9 mouse cellular contexts compared by ENCODE assay signal in the genomic region with DNA sequence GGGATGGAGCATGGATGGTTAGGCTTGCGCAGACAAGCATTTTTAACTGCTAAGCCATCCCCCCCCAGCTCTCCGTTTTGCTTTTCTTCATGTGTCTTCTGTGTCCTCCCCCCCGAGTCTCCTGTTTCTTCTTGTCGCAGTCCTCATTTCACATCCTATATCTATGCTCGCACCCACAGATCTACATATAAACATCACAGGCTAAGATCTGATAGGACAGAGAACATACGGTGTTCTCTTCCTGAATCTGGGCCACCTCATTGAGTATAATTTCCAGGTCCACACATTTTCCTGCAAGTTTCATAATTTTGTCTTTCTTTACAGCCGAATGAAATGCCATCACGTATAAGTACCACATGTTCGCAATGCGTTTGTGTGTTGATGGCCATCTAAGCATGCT.
DNase-seq lines count a peak whose midpoint lies in the region; ATAC-seq and TF ChIP-seq lines count a peak whose summit lies in the region.
"Had no signal": no experiment of that assay in that cellular context is flagged by ENCODE, and none has a peak within 500 bp of the region (broad histone marks: within the 10 kb centered on the region; RNA-seq: fewer than 3 reads in every experiment).

No protein-coding gene starts in this region.

- no peak for TF ChIP-seq CTCF in intestine, postnatal 0 days (IDR thresholded peaks at IDR 0.05; ENCODE audit: low read depth)

- no peak overlapping the region for H3K4me2 ChIP-seq in intestine, embryonic 14.5 days (ENCODE audit: low read length)
- no peak overlapping the region for H3K4me2 ChIP-seq in intestine, postnatal 0 days (replicated peaks; ENCODE audit: low read depth)
- H3K4me2 ChIP-seq in embryonic facial prominence, embryonic 12.5 days (replicated peaks), result no peak overlapping the region
- no peak overlapping the region for H3K4me2 ChIP-seq in limb, embryonic 14.5 days (replicated peaks; ENCODE audit: low read depth, low read length, severe bottlenecking)

- peak overlapping the region; percentile 95 for H3K27ac ChIP-seq in intestine, embryonic 14.5 days (ENCODE audit: low read depth)
- H3K27ac ChIP-seq in intestine, postnatal 0 days (ENCODE audit: low read depth, low read length), result no peak overlapping the region; the same call in 1 of the 2 replicates
- H3K27ac ChIP-seq in embryonic facial prominence, embryonic 12.5 days, result peak overlapping the region; percentile 88
- H3K27ac ChIP-seq in limb, embryonic 14.5 days (replicated peaks; ENCODE audit: low read depth, low read length), result peak overlapping the region; percentile 34; the same call in 1 of the 2 replicates

- no peak overlapping the region for H3K9ac ChIP-seq in intestine, embryonic 14.5 days (ENCODE audit: low read length)
- H3K9ac ChIP-seq in intestine, postnatal 0 days (ENCODE audit: low read depth, low read length), result no peak overlapping the region
- H3K9ac ChIP-seq in embryonic facial prominence, embryonic 12.5 days, result no peak overlapping the region
- no peak overlapping the region; the same call in 1 of the 2 replicates for H3K9ac ChIP-seq in limb, embryonic 14.5 days (ENCODE audit: low read depth, low read length, severe bottlenecking)

- H3K4me1 ChIP-seq in intestine, embryonic 14.5 days (replicated peaks; ENCODE audit: control insufficient read depth, insufficient read depth, low read length), result peaks cover 59% of the 10 kb centered on the region
- peaks cover 13% of the 10 kb centered on the region for H3K4me1 ChIP-seq in intestine, postnatal 0 days (replicated peaks; ENCODE audit: control insufficient read depth, insufficient read depth, low read length)
- H3K4me1 ChIP-seq in embryonic facial prominence, embryonic 12.5 days, result peaks cover 44% of the 10 kb centered on the region
- H3K4me1 ChIP-seq in limb, embryonic 14.5 days (ENCODE audit: control insufficient read depth, insufficient read depth, low read length), result peaks cover 38% of the 10 kb centered on the region

- H3K9me3 ChIP-seq in intestine, embryonic 14.5 days (ENCODE audit: control insufficient read depth, low read length), result no peaks in the 10 kb centered on the region
- H3K9me3 ChIP-seq in intestine, postnatal 0 days (ENCODE audit: control insufficient read depth), result no peaks in the 10 kb centered on the region
- no peaks in the 10 kb centered on the region for H3K9me3 ChIP-seq in embryonic facial prominence, embryonic 12.5 days
- H3K9me3 ChIP-seq in limb, embryonic 14.5 days (ENCODE audit: control insufficient read depth, low read length), result no peaks in the 10 kb centered on the region
- H3K9me3 ChIP-seq: megakaryocyte, embryonic 14.5 days had no signal

- ATAC-seq in intestine, embryonic 14.5 days (replicated peaks; ENCODE audit: low FRiP score, low TSS enrichment, low read depth), result no peak
- ATAC-seq in intestine, postnatal 0 days, result no peak
- 0 out of 2 replicates have a peak, but pooled peaks have one; percentile 4 for ATAC-seq in common myeloid progenitor, adult 5-6 weeks (replicated peaks; ENCODE audit: low read depth, poor library complexity, severe bottlenecking)
- no peak for ATAC-seq in embryonic facial prominence, embryonic 12.5 days (ENCODE audit: insufficient number of reproducible peaks, insufficient read depth, low FRiP score, low TSS enrichment)
- ATAC-seq in limb, embryonic 14.5 days (ENCODE audit: low FRiP score, low read depth), result no peak

- 53% methylated on average over 10 of the region's 10 CpGs for whole genome bisulfite sequencing in intestine, embryonic 14.5 days
- 73% methylated on average over 10 of the region's 10 CpGs for WGBS in intestine, postnatal 0 days
- 74% methylated on average over 10 of the region's 10 CpGs for WGBS in embryonic facial prominence, embryonic 12.5 days
- 78% methylated on average over 10 of the region's 10 CpGs for WGBS in limb, embryonic 14.5 days

- no peak overlapping the region for H3K4me3 ChIP-seq in intestine, embryonic 14.5 days (ENCODE audit: low read depth, low read length)
- no peak overlapping the region for H3K4me3 ChIP-seq in intestine, postnatal 0 days (ENCODE audit: low read depth, low read length)
- H3K4me3 ChIP-seq in embryonic facial prominence, embryonic 12.5 days, result no peak overlapping the region
- no peak overlapping the region for H3K4me3 ChIP-seq in limb, embryonic 14.5 days (replicated peaks; ENCODE audit: low read length)
- H3K4me3 ChIP-seq: megakaryocyte, embryonic 14.5 days had no signal

- H3K36me3 ChIP-seq in intestine, embryonic 14.5 days (ENCODE audit: control insufficient read depth, insufficient read depth, low read length), result no peaks in the 10 kb centered on the region
- no peaks in the 10 kb centered on the region for H3K36me3 ChIP-seq in intestine, postnatal 0 days (ENCODE audit: control insufficient read depth, insufficient read depth)
- no peaks in the 10 kb centered on the region for H3K36me3 ChIP-seq in embryonic facial prominence, embryonic 12.5 days
- H3K36me3 ChIP-seq in limb, embryonic 14.5 days (ENCODE audit: control insufficient read depth, insufficient read depth, low read length), result no peaks in the 10 kb centered on the region

- no peaks in the 10 kb centered on the region for H3K27me3 ChIP-seq in intestine, embryonic 14.5 days (replicated peaks; ENCODE audit: control insufficient read depth, insufficient read depth, low read length)
- H3K27me3 ChIP-seq in intestine, postnatal 0 days (replicated peaks; ENCODE audit: control insufficient read depth, insufficient read depth, low read length), result no peaks in the 10 kb centered on the region
- H3K27me3 ChIP-seq in embryonic facial prominence, embryonic 12.5 days, result no peaks in the 10 kb centered on the region
- no peaks in the 10 kb centered on the region for H3K27me3 ChIP-seq in limb, embryonic 14.5 days (ENCODE audit: control insufficient read depth, insufficient read depth, low read length)

- no peak for TF ChIP-seq POLR2A in limb, embryonic 14.5 days (IDR thresholded peaks at IDR 0.05; ENCODE audit: borderline replicate concordance, extremely low read depth, insufficient read depth, insufficient read length)

- no peak for DNase-seq in intestine, embryonic 14.5 days (ENCODE audit: low spot score)
- DNase-seq in limb, embryonic 14.5 days (ENCODE audit: low spot score), result no peak
- no peak for DNase-seq in cerebellum, postnatal 4 days (ENCODE audit: low spot score in 2 of 2)
- DNase-seq in layer of hippocampus, adult 9-11 months, result no peak
- DNase-seq in urinary bladder, adult 18-20 months (ENCODE audit: low spot score in 2 of 2), result no peak
